Mouse (Mus musculus) thymus, adult 18-20 months (tissue): Measurements from ENCODE around the gene Dcdc2c.
A peak's percentile ranks its signal among the peaks of the same experiment; 100 is the strongest.

Experiments
- DNase-seq, 2 experiments: peaks; one replicate each; pipeline ENCODE4 v3.0.0; 2022; ENCODE audit warnings: mixed read lengths in 2 of 2

The Dcdc2c gene

DNA sequence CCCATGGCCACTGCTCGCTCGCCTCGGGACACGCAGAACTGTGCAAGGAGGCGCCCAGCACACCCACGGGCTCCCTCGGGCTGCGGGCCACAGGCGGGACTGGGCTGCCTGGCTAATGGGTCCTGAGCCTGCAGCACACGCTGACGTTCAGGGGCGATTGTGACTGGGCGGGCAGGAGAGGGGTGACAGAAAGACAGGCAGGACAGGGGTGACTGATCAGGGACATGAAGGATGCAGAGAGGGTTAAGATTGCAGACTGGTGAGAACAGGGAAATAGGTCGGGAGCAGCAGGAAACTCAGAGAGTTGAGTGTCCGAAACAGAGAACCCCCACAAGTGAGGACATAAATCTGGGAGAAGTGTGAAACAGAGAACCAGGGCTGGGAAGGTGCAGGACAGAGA is at the start of gene Dcdc2c:
Gene Dcdc2c (minus strand): TSS at position 101 of the 400 bp plus-strand sequence.
- no peak for DNase-seq

- no peak for DNase-seq
Measured at GRCm38 (mm10) chr12:28598526-28598991, 46.4 kb upstream of the Dcdc2c start.

GRCm38 (mm10) chr12:28598110-28598509 is 45.9 kb upstream of the Dcdc2c start:
- DNase-seq = no peak

GRCm38 (mm10) chr12:28597699-28598098 is 45.5 kb upstream of the Dcdc2c start:
- no peak for DNase-seq

DNA sequence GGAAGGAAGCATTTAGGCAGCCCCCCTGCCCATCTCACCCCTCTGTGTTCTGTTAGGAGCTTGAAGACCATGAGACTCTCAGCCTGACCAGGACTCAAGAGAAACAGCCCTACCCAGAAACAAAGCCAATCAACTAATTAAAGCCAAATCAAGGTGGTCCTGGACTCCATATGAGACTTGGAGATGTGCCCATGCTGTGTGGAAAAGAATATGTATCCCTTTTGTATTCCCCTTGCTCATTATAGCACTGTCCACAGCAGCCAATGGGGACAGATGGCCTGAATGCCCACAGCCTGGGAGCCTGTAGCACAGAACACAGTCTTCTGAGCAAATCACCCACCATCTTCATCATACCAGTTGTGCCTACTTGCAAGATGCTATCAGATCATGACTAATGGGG is 44.7 kb upstream of the Dcdc2c start:
- DNase-seq = no peak

DNA sequence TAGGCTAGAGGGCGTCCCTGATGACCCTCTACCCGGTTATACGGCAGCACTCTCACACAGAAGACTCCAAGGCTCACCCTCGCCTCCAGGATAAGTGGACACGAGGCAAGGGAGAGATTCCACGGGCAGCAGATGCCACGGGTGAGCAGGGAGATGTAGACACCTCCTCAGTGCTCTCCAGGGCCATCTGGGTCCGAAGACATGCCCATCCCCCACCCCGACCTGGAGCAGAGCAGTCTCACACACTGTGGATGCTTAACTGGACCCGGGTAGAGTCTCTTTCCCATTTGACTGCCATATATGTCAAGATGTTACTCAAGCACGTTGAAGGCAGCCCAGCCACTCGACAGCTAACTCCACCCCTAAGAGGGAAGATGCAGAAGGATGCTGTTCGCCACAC is 38.2 kb upstream of the Dcdc2c start:
- DNase-seq = no peak

GRCm38 (mm10) chr12:28589090-28589868 is 37.1 kb upstream of the Dcdc2c start:
- peak; percentile 30 to 38 for DNase-seq

DNA sequence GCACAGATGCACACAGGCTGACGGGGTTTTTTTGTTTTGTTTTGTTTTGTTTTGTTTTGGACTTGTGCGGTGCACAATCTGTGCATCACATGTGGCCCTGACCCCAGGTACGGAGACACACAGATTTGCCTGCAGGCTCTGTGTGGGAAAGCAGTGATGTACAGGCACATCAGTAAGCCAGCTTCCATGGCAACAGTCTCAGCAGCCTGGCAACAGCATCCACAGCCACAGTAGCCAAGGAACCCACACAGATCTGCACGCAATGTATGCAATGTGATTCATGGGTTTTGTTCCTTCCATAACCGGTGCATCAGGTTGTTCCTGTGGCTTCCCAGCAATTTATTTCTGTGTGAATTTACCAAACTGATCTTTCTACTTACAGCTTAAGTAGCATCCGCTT is 35.8 kb upstream of the Dcdc2c start:
- no peak for DNase-seq

DNA sequence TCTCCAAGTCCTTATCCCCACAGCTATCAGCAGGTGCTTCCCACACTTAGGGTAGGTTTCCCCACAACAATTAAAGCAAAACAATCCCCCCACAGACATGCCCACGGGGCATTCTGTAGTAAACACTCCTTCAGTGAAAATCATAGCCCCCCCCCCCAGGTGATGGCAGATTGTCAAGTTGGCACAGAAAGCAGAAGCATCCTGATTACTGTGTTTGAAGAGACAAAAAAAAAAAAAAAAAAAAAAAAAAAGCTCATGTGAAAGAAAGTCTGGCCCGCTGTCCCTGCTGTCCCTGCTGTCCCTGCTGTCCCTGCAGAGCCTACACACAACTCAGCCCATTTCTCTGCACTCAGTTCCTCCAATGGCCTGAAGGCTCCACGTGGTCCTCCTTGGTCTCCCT is 31.8 kb upstream of the Dcdc2c start:
- no peak for DNase-seq

- no peak for DNase-seq
Measured at GRCm38 (mm10) chr12:28582423-28582822, 30.2 kb upstream of the Dcdc2c start, which contains the start of gene Allc. Gene Allc, minus strand, starts transcription at chr12:28582523.

- no peak for DNase-seq
Measured at GRCm38 (mm10) chr12:28579132-28579531, 26.9 kb upstream of the Dcdc2c start.

GRCm38 (mm10) chr12:28578147-28578546 is 25.9 kb upstream of the Dcdc2c start:
- no peak for DNase-seq

- no peak for DNase-seq
Measured at GRCm38 (mm10) chr12:28575366-28576070, 23.3 kb upstream of the Dcdc2c start.

DNA sequence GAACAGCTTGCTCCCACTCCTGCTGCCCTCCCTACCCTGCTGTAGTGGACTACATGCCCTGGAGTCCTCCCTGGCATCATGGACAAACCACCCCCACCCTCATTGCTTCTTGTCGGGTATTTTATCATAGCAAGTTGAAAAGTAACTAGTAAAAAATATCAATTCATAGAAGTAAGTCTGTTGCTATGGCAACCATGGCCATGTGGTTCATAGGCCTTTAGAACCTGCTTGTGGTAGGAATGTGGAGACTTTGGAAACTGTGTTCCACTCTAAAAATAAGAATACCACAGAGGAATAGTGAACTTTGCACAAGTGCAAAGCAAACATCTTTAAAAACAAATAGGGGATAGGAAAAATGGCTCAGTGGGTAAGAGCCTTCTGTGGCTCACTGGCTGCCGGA is 20.0 kb upstream of the Dcdc2c start:
- DNase-seq = no peak

- DNase-seq = no peak
Measured at GRCm38 (mm10) chr12:28551775-28552174, 424 bp downstream of the Dcdc2c start.

DNA sequence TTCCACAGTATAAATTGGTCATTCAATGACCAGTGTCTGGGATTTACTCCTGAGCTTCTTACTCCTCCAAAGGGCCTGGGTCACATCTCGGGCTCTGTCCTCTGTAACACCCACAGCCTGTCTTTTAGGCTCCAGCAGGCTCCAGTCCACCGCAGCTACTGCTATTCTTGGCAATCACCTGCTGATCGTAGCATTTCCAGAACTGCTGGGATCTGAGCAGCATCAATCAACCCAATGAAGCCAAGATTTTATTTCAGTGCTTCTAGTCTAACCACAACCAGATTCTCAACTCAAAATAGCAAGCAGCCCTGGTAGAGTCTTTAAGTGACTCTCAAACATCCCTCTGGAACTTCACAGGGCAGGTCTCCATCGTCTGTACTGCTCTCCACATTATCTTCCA is 3.3 kb downstream of the Dcdc2c start:
- no peak for DNase-seq

- DNase-seq = no peak
Measured at GRCm38 (mm10) chr12:28514264-28514775, 37.9 kb downstream of the Dcdc2c start.

GRCm38 (mm10) chr12:28509699-28510280 is 42.4 kb downstream of the Dcdc2c start:
- no peak for DNase-seq

DNA sequence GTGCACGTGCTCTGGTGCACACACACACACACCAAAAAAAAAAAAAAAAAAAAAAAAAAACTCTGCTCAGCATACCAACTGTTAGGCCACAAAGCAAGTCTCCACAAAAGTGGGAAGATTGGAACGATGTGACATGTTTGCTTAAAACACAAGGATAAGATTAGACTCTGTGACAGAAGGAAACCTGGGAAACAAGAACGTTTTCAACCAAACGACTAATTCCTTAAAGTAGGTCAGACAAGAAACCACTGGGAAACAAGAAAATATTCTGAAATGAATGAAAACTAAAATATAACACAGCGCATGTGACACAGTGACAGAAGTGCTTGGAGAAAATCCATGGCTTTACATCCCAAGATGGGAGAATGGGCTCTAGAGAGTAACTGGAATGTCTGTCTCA is 57.9 kb downstream of the Dcdc2c start:
- DNase-seq = no peak

DNA sequence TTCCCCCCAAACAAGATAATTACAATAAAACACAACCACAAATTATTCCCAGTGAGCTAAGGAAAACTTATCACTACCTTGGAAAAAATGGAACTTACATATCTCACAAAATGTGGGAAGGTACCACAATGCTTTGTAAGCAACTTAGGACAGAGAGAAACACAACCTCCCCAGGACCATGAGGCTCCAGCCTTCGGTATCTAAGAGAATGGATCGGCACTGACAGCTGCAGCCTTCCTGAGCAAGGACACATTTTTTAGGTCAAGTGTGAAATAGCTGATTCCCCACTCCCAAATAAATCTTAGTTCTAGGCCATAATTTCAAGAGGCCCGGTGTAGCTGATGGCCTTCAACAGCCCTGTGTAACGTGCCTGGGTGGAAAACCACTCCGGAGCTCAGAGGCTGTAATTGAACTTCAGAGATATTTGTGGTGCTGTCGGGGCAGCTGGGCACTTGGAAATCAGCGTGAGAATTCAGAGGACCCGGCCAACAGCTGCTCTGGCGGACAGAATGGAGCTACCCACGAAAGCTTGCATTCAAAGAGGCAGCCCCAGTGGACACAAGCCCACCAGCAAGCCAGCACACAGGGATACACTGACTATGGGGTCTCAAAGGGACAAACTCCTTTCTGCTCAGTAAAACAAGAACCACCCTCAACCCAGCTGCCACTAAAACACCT is 69.6 kb downstream of the Dcdc2c start:
- DNase-seq = no peak

DNA sequence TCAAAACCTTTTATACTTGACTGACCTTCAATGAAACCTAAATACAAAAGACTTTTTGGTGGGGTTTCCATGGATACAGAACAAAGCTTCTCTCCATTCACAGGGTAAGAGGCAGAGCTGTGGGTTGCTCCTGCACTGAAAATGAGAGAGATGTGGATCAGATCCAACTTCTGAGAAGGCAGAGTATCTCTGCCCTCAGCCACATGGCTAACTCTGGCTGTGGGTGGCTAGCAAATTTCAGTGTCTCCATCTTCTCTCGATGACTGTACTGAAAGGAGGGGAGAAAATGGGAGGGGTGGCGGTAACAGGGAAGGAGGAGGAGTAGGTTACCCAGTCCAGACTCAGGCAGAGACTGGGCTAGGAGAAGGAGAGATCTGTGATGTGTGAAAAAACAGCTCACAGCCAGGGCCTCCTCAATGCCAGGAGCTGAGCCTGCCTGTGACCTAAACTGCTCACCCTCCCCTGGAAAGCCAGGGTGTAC is 91.2 kb downstream of the Dcdc2c start:
- no peak for DNase-seq

- no peak for DNase-seq
Measured at GRCm38 (mm10) chr12:28460523-28460922, 91.7 kb downstream of the Dcdc2c start.

GRCm38 (mm10) chr12:28458786-28459185 is 93.4 kb downstream of the Dcdc2c start:
- DNase-seq = no peak
